Mouse (Mus musculus) hindbrain, embryonic 11.5 days (tissue): ENCODE measurements at regions not wholly inside any gene's neighbourhood (a gene's known extent, or its start where the extent isn't known, plus 50 kb on each side); places are given as distances from the start of the nearest gene placed in this dataset.

Source experiments
- ATAC-seq: fragments of 200-750 bp; cut with Nextera tagmentation; 2 replicates; pipeline ENCODE4 v1.8.0; 2017; ENCODE audit warnings: mild to moderate bottlenecking, moderate TSS enrichment, moderate library complexity; ENCODE audit not compliant: low FRiP score
- DNase-seq: peaks from one replicate; pipeline ENCODE4 v3.0.0-alpha.2; 2015; ENCODE audit warnings: low spot score
- H3K27ac ChIP-seq: fragments of 300-500 bp; sonication (generic); 2 replicates; pipeline ENCODE4 v1.5.1; 2014; ENCODE audit warnings: mild to moderate bottlenecking, low read depth, low read length
- H3K27me3 ChIP-seq: fragments of 300-500 bp; sonication (generic); 2 replicates; pipeline ENCODE4 v1.6.1; 2014; ENCODE audit warnings: mild to moderate bottlenecking, low read length, moderate library complexity, mixed read lengths; ENCODE audit not compliant: control insufficient read depth, insufficient read depth
- H3K36me3 ChIP-seq: fragments of 300-500 bp; sonication (generic); 2 replicates; pipeline ENCODE4 v1.6.1; 2014; ENCODE audit warnings: mild to moderate bottlenecking, low read length, moderate library complexity, mixed read lengths; ENCODE audit not compliant: control insufficient read depth, insufficient read depth
- H3K4me1 ChIP-seq: fragments of 300-500 bp; sonication (generic); replicated peaks from 2 replicates; pipeline ENCODE4 v1.6.1; 2014; ENCODE audit warnings: low read length, mixed read lengths; ENCODE audit not compliant: control insufficient read depth, insufficient read depth
- H3K4me2 ChIP-seq: fragments of 300-500 bp; sonication (generic); replicated peaks from 2 replicates; pipeline ENCODE4 v1.6.1; 2014; ENCODE audit warnings: mild to moderate bottlenecking, low read depth, low read length
- H3K4me3 ChIP-seq: fragments of 300-500 bp; sonication (generic); 2 replicates; pipeline ENCODE4 v1.5.1; 2014; ENCODE audit warnings: low read depth, low read length
- H3K9ac ChIP-seq: fragments of 300-500 bp; sonication (generic); 2 replicates; pipeline ENCODE4 v1.6.1; 2014; ENCODE audit warnings: low read depth, low read length
- H3K9me3 ChIP-seq: fragments of 300-500 bp; sonication (generic); 2 replicates; pipeline ENCODE4 v1.6.1; 2016; ENCODE audit warnings: low read length; ENCODE audit not compliant: control insufficient read depth
- WGBS: fragments of 180-500 bp; shearing (Covaris S2); extraction: QIAGEN DNeasy Blood & Tissue Kit; methylation state at CpG from one replicate; pipeline ENCODE4 v1.1.7; 2014; 5-methylcytosine and 5-hydroxymethylcytosine counted together

DNA sequence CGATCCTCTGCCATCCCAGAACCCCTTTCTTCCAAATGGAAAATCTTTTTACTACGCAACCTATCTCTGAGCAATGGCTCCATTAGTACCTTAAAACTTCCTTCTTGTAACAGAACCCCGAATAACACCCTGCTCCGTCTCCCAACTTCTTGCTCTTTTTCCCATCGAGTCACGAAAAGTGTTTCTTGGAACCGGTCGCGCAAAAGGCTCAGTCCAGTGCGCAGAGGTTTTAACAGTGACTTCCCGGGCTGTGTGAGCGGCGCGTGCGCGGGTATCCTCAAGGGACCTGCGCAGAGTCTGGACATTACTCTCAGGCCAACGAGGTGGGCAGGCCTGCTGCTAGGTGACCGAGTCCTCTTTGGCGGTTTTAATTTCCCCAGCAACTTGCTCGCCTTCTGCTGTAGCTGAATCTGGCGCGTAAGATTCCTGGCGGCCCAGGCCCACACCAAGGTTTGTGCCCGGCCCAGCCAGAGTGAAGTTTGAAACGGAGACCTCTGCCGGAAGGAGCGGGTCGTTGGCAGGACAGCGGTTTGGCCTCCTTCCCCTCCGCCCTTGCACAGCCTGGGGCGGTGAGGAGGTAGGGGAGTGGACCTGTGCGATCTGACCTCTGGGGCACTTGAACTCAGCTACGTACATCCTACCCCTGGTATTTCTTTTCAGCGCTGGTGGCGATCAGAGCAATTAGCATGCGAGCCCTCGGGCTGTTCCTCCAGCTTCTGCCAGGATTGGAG is 1103.8 kb upstream of the 2610301B20Rik start:
- H3K9ac ChIP-seq = peak overlapping the region; percentile 64
- ATAC-seq (peak; percentile 94), DNase-seq (peak; percentile 81)
- peak overlapping the region; percentile 54 for H3K4me3 ChIP-seq
- H3K36me3 ChIP-seq = no peaks in the 10 kb centered on the region
- H3K9me3 ChIP-seq = no peaks in the 10 kb centered on the region
- no peaks in the 10 kb centered on the region for H3K4me1 ChIP-seq
- 2% methylated on average over 38 of the region's 38 CpGs for WGBS
- H3K27me3 ChIP-seq = no peaks in the 10 kb centered on the region
- H3K4me2 ChIP-seq = peak overlapping the region; percentile 69
- H3K27ac ChIP-seq = peak overlapping the region; percentile 58; the same call in 1 of the 2 replicates

DNA sequence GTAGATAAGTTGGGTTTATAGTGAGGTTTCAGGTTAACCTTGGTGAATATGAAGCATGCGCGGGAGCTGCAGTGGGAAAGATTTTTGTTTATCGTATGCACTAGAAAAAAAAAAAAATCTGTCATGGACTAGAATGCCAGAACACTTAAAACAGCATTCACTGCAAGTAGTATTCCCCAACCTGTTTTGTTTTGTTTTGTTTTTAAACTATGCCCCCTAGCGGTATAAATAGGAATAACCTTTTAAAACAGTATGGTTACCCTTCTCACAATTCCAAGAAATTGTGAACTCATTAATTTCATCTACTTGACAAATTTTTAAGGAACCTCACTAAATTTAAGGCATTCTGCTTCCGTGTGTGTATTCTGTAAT is 1103.2 kb upstream of the 2610301B20Rik start:
- Histone ChIP-seq H3K27me3 (no peaks in the 10 kb centered on the region), H3K4me2 (peak overlapping the region; percentile 69), H3K4me3 (peak overlapping the region; percentile 54), H3K9me3 (no peaks in the 10 kb centered on the region), H3K4me1 (no peaks in the 10 kb centered on the region), H3K9ac (peak overlapping the region; percentile 64), H3K27ac (no peak overlapping the region), H3K36me3 (no peaks in the 10 kb centered on the region)
- peak; percentile 68; the same call in 1 of the 2 replicates for ATAC-seq
- WGBS = 1% methylated on average over 5 of the region's 5 CpGs
- no peak for DNase-seq

DNA sequence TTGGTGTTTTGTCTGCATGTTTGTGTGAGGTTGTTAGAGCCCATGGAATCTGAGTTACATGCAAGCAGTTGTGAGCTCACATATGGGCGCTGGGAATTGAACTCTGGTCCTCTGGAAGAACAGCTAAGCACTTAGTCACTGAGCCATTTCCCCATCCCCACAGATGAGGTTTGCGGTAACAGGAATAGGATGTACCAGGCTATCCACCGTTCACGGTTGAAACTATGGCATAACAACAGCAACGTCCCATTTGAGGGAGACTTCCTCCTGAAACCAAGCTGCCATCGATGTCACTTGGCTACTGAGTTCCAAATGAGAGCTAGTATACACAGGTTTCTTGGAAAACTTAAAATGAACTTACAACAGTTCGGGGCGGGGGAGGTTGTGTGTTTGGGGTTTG is 1095.9 kb upstream of the 2610301B20Rik start:
- no peaks in the 10 kb centered on the region for H3K27me3 ChIP-seq
- no peak for ATAC-seq
- DNase-seq = no peak
- WGBS = 89% methylated on average over 8 of the region's 8 CpGs
- no peak overlapping the region for H3K9ac ChIP-seq
- H3K4me3 ChIP-seq = no peak overlapping the region
- H3K9me3 ChIP-seq = no peaks in the 10 kb centered on the region
- H3K4me2 ChIP-seq = no peak overlapping the region
- H3K4me1 ChIP-seq = no peaks in the 10 kb centered on the region
- no peak overlapping the region for H3K27ac ChIP-seq
- no peaks in the 10 kb centered on the region for H3K36me3 ChIP-seq

DNA sequence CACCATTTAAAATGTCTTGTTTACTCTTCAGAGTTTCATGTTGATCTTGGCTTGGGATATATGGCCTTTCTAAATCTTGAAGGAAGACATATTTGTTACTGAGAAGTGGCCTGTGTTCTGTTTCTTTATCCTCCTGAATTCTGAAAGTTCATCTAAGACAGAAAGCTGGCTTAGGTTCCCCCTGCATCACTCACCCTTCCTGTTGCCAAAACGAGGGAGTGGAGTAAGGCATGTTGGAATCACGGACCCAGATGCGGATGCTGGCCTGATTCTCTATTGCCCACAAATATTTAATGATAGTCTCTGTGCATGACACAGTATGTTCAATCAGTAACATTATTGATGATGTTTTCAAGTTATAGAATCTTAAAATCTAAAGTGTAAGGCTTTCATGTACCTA is 1094.7 kb upstream of the 2610301B20Rik start:
- no peak overlapping the region for H3K4me2 ChIP-seq
- DNase-seq (no peak), ATAC-seq (no peak)
- no peak overlapping the region for H3K27ac ChIP-seq
- no peaks in the 10 kb centered on the region for H3K27me3 ChIP-seq
- no peaks in the 10 kb centered on the region for H3K4me1 ChIP-seq
- WGBS = 90% methylated on average over 3 of the region's 3 CpGs
- H3K4me3 ChIP-seq = no peak overlapping the region
- H3K9ac ChIP-seq = no peak overlapping the region
- no peaks in the 10 kb centered on the region for H3K36me3 ChIP-seq
- no peaks in the 10 kb centered on the region for H3K9me3 ChIP-seq

DNA sequence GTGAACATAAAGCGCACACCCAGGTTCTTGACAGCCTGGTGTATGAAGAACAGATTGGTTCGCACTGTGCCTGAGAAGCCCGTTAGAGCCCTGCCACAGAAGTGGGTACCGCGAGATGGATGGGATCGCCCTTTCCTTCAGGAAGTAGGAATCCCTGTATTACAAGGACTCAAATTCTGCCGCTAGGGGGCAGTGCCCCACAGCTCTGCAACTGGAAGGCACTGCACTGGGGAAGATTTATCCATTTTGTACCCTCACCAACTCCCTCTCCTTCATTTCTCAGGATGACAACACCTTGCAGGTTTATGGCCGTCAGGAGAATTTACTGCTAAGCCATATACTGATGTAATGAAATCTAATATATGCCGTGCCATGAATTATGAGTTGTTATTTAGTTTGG is 1094.1 kb upstream of the 2610301B20Rik start:
- Histone ChIP-seq H3K27ac (no peak overlapping the region), H3K36me3 (no peaks in the 10 kb centered on the region), H3K4me2 (no peak overlapping the region), H3K27me3 (no peaks in the 10 kb centered on the region), H3K9ac (no peak overlapping the region), H3K4me1 (no peaks in the 10 kb centered on the region), H3K9me3 (no peaks in the 10 kb centered on the region), H3K4me3 (no peak overlapping the region)
- WGBS = 42% methylated on average over 9 of the region's 9 CpGs
- DNase-seq (peak; percentile 84), ATAC-seq (peak; percentile 43; the same call in 1 of the 2 replicates)

DNA sequence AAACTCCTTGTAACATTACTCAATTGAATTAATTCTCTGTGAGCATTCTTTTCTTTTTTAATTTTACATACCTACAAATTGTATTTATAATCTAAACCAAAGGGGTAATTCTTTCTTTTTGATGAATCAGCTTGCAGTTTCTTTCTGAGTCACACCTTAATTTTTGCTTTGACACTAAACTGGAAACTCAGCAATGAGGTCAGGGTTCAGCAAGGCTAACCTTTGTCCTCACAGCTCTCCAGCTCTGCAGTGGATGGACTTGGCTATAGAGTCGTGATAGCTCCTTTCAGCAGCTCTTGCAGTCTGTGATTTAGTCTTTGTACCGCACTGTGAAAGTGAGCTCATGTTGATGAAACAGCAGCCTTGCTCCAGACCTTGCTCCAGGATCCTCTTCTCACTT is 1093.0 kb upstream of the 2610301B20Rik start:
- 69% methylated on average over 2 of the region's 2 CpGs for WGBS
- Histone ChIP-seq H3K9me3 (no peaks in the 10 kb centered on the region), H3K36me3 (no peaks in the 10 kb centered on the region), H3K27ac (no peak overlapping the region), H3K9ac (no peak overlapping the region), H3K4me1 (no peaks in the 10 kb centered on the region), H3K4me2 (no peak overlapping the region), H3K4me3 (no peak overlapping the region), H3K27me3 (no peaks in the 10 kb centered on the region)
- ATAC-seq (no peak), DNase-seq (no peak)

DNA sequence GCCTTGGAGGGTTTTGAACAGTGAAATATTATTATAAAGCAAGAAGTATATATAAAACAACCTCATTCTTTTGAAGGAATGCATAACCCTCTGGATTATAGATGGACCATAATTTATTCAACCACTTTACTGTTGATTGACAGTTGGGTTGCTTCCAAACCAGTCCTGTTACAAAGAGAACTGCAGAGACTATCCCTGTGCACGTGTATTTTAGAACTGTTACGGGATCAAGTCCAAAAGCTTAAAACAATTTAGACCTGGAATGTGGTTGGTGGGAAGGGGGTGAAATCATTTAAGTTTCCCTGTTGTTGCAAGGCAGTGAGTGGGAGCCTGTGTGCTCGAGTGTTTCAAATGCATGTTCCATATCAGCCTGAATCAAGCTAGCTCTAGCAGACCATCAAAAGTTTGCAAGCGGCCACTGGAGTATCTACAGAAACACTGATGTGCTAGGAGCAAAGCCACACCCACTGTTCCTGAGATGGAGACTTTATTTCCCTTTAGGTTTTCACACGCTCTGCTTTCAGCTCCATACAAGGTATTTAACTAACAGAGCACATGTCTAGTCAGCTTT is 1086.4 kb upstream of the 2610301B20Rik start:
- H3K4me1 ChIP-seq = no peaks in the 10 kb centered on the region
- no peaks in the 10 kb centered on the region for H3K36me3 ChIP-seq
- no peaks in the 10 kb centered on the region for H3K27me3 ChIP-seq
- H3K9me3 ChIP-seq = no peaks in the 10 kb centered on the region
- H3K4me3 ChIP-seq = no peak overlapping the region
- H3K27ac ChIP-seq = no peak overlapping the region
- H3K4me2 ChIP-seq = no peak overlapping the region
- DNase-seq (no peak), ATAC-seq (no peak)
- H3K9ac ChIP-seq = no peak overlapping the region
- whole genome bisulfite sequencing = 82% methylated on average over 5 of the region's 5 CpGs

DNA sequence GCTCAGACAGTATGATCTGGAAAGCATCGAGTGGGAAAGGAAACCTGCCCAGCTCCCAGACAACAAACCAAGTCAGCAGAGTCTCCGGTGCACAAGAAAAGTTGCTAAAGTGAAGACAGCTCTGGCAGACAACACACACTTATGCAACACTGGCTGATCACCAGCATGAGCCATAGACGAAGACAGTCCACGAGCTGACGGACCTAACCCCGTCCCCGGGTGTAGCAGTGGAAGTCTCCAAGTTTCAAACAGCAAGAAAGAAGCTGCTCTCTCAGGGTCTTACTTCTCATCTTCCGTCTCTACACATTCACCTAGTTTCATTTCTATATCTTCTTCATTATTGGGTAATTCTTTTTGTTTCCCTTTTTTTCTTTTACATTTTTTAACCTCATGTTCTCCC is 1083.8 kb upstream of the 2610301B20Rik start:
- Histone ChIP-seq H3K27me3 (no peaks in the 10 kb centered on the region), H3K36me3 (no peaks in the 10 kb centered on the region), H3K4me1 (no peaks in the 10 kb centered on the region), H3K4me3 (no peak overlapping the region), H3K9ac (no peak overlapping the region), H3K9me3 (no peaks in the 10 kb centered on the region), H3K27ac (no peak overlapping the region), H3K4me2 (no peak overlapping the region)
- DNase-seq = no peak
- WGBS = 89% methylated on average over 8 of the region's 8 CpGs
- no peak for ATAC-seq
